Mouse (Mus musculus): Measurements from ENCODE around the gene Fyb2. TPM values are rescaled to one million over a fixed set of nuclear protein-coding genes. Genes with fewer than 3 reads are reported as not detected.
"Not testable (repeated sequence)": the region's sequence is repeated elsewhere in the genome, so short reads cannot be mapped to it uniquely, and the experiment has no call there.

The Fyb2 gene
- polyA plus RNA-seq, 1 experiment from 2014 or later: 0.20 TPM

GRCm38 (mm10) chr4:104988709-104989108, 75.5 kb downstream of the Fyb2 start:
- DNase-seq (ENCODE audit: low spot score) (no peak), ATAC-seq (ENCODE audit: low FRiP score) (no peak)
- H3K9ac ChIP-seq (ENCODE audit: low read depth, low read length): no peak overlapping the region
- no peak overlapping the region for H3K4me3 ChIP-seq (ENCODE audit: low read depth, low read length)
- no peaks in the 10 kb centered on the region for H3K4me1 ChIP-seq (replicated peaks; ENCODE audit: control insufficient read depth, insufficient read depth, low read length)
- H3K27ac ChIP-seq (ENCODE audit: low read depth, low read length): no peak overlapping the region
- WGBS: 92% methylated on average over 7 of the region's 7 CpGs
- no peaks in the 10 kb centered on the region for H3K9me3 ChIP-seq (ENCODE audit: control insufficient read depth, low read length)
- H3K4me2 ChIP-seq (replicated peaks; ENCODE audit: low read depth, low read length): no peak overlapping the region
- H3K27me3 ChIP-seq (ENCODE audit: control insufficient read depth, insufficient read depth, low read length): no peaks in the 10 kb centered on the region
- H3K36me3 ChIP-seq (ENCODE audit: control insufficient read depth, insufficient read depth, low read length): no peaks in the 10 kb centered on the region

GRCm38 (mm10) chr4:104990016-104990415, 76.8 kb downstream of the Fyb2 start:
- WGBS: 88% methylated on average over 6 of the region's 6 CpGs
- Histone ChIP-seq H3K27me3 (ENCODE audit: control insufficient read depth, insufficient read depth, low read length) (no peaks in the 10 kb centered on the region), H3K4me1 (replicated peaks; ENCODE audit: control insufficient read depth, insufficient read depth, low read length) (no peaks in the 10 kb centered on the region), H3K4me3 (ENCODE audit: low read depth, low read length) (no peak overlapping the region), H3K9me3 (ENCODE audit: control insufficient read depth, low read length) (no peaks in the 10 kb centered on the region), H3K4me2 (replicated peaks; ENCODE audit: low read depth, low read length) (no peak overlapping the region), H3K9ac (ENCODE audit: low read depth, low read length) (no peak overlapping the region), H3K27ac (ENCODE audit: low read depth, low read length) (no peak overlapping the region), H3K36me3 (ENCODE audit: control insufficient read depth, insufficient read depth, low read length) (no peaks in the 10 kb centered on the region)
- DNase-seq (ENCODE audit: low spot score): no peak
- no peak for ATAC-seq (ENCODE audit: low FRiP score)

GRCm38 (mm10) chr4:104990686-104991085, 77.4 kb downstream of the Fyb2 start:
- no peak overlapping the region for H3K27ac ChIP-seq (ENCODE audit: low read depth, low read length)
- 82% methylated on average over 3 of the region's 3 CpGs for WGBS
- ATAC-seq (ENCODE audit: low FRiP score) (no peak), DNase-seq (ENCODE audit: low spot score) (no peak)
- H3K9me3 ChIP-seq (ENCODE audit: control insufficient read depth, low read length): no peaks in the 10 kb centered on the region
- H3K9ac ChIP-seq (ENCODE audit: low read depth, low read length): no peak overlapping the region
- no peaks in the 10 kb centered on the region for H3K36me3 ChIP-seq (ENCODE audit: control insufficient read depth, insufficient read depth, low read length)
- no peaks in the 10 kb centered on the region for H3K27me3 ChIP-seq (ENCODE audit: control insufficient read depth, insufficient read depth, low read length)
- H3K4me1 ChIP-seq (replicated peaks; ENCODE audit: control insufficient read depth, insufficient read depth, low read length): no peaks in the 10 kb centered on the region
- H3K4me3 ChIP-seq (ENCODE audit: low read depth, low read length): no peak overlapping the region
- H3K4me2 ChIP-seq (replicated peaks; ENCODE audit: low read depth, low read length): no peak overlapping the region

- no peak overlapping the region for H3K4me3 ChIP-seq (ENCODE audit: low read depth, low read length)
- no peaks in the 10 kb centered on the region for H3K36me3 ChIP-seq (ENCODE audit: control insufficient read depth, insufficient read depth, low read length)
- no peak overlapping the region for H3K4me2 ChIP-seq (replicated peaks; ENCODE audit: low read depth, low read length)
- H3K4me1 ChIP-seq (replicated peaks; ENCODE audit: control insufficient read depth, insufficient read depth, low read length): no peaks in the 10 kb centered on the region
- DNase-seq (ENCODE audit: low spot score): no peak
- 83% methylated on average over 3 of the region's 3 CpGs for WGBS
- no peak overlapping the region for H3K27ac ChIP-seq (ENCODE audit: low read depth, low read length)
- H3K27me3 ChIP-seq (ENCODE audit: control insufficient read depth, insufficient read depth, low read length): no peaks in the 10 kb centered on the region
- no peaks in the 10 kb centered on the region for H3K9me3 ChIP-seq (ENCODE audit: control insufficient read depth, low read length)
- no peak for ATAC-seq (ENCODE audit: low FRiP score)
- no peak overlapping the region for H3K9ac ChIP-seq (ENCODE audit: low read depth, low read length)
Observed at GRCm38 (mm10) chr4:104992271-104992670, 79.0 kb downstream of the Fyb2 start.

- ATAC-seq (ENCODE audit: low FRiP score): no peak
- no peak overlapping the region for H3K27ac ChIP-seq (ENCODE audit: low read depth, low read length)
- DNase-seq (ENCODE audit: low spot score): no peak
- H3K4me1 ChIP-seq (replicated peaks; ENCODE audit: control insufficient read depth, insufficient read depth, low read length): no peaks in the 10 kb centered on the region
- WGBS: 95% methylated on average over 10 of the region's 10 CpGs
- no peaks in the 10 kb centered on the region for H3K36me3 ChIP-seq (ENCODE audit: control insufficient read depth, insufficient read depth, low read length)
- no peaks in the 10 kb centered on the region for H3K9me3 ChIP-seq (ENCODE audit: control insufficient read depth, low read length)
- H3K9ac ChIP-seq (ENCODE audit: low read depth, low read length): no peak overlapping the region
- no peak overlapping the region for H3K4me3 ChIP-seq (ENCODE audit: low read depth, low read length)
- H3K27me3 ChIP-seq (ENCODE audit: control insufficient read depth, insufficient read depth, low read length): no peaks in the 10 kb centered on the region
- no peak overlapping the region for H3K4me2 ChIP-seq (replicated peaks; ENCODE audit: low read depth, low read length)
Observed at GRCm38 (mm10) chr4:104993140-104993874, 80.1 kb downstream of the Fyb2 start.

- no peaks in the 10 kb centered on the region for H3K4me1 ChIP-seq (replicated peaks; ENCODE audit: control insufficient read depth, insufficient read depth, low read length)
- ATAC-seq (ENCODE audit: low FRiP score) (no peak), DNase-seq (ENCODE audit: low spot score) (no peak)
- H3K9ac ChIP-seq (ENCODE audit: low read depth, low read length): no peak overlapping the region
- no peaks in the 10 kb centered on the region for H3K27me3 ChIP-seq (ENCODE audit: control insufficient read depth, insufficient read depth, low read length)
- 79% methylated on average over 5 of the region's 5 CpGs for WGBS
- H3K9me3 ChIP-seq (ENCODE audit: control insufficient read depth, low read length): no peaks in the 10 kb centered on the region
- H3K4me3 ChIP-seq (ENCODE audit: low read depth, low read length): no peak overlapping the region
- no peak overlapping the region for H3K27ac ChIP-seq (ENCODE audit: low read depth, low read length)
- no peak overlapping the region for H3K4me2 ChIP-seq (replicated peaks; ENCODE audit: low read depth, low read length)
- no peaks in the 10 kb centered on the region for H3K36me3 ChIP-seq (ENCODE audit: control insufficient read depth, insufficient read depth, low read length)
Observed at GRCm38 (mm10) chr4:104999702-105000101, 86.4 kb downstream of the Fyb2 start.

GRCm38 (mm10) chr4:105001736-105002135, 88.5 kb downstream of the Fyb2 start:
- Histone ChIP-seq H3K36me3 (ENCODE audit: control insufficient read depth, insufficient read depth, low read length) (no peaks in the 10 kb centered on the region), H3K9me3 (ENCODE audit: control insufficient read depth, low read length) (no peaks in the 10 kb centered on the region), H3K27me3 (ENCODE audit: control insufficient read depth, insufficient read depth, low read length) (no peaks in the 10 kb centered on the region), H3K4me1 (replicated peaks; ENCODE audit: control insufficient read depth, insufficient read depth, low read length) (no peaks in the 10 kb centered on the region), H3K9ac (ENCODE audit: low read depth, low read length) (no peak overlapping the region), H3K4me2 (replicated peaks; ENCODE audit: low read depth, low read length) (no peak overlapping the region), H3K4me3 (ENCODE audit: low read depth, low read length) (no peak overlapping the region), H3K27ac (ENCODE audit: low read depth, low read length) (no peak overlapping the region)
- no peak for ATAC-seq (ENCODE audit: low FRiP score)
- WGBS: 63% methylated on average over 1 of the region's 1 CpGs
- DNase-seq (ENCODE audit: low spot score): no peak

GRCm38 (mm10) chr4:105004135-105004534, 90.9 kb downstream of the Fyb2 start:
- Histone ChIP-seq H3K9me3 (ENCODE audit: control insufficient read depth, low read length) (no peaks in the 10 kb centered on the region), H3K27me3 (ENCODE audit: control insufficient read depth, insufficient read depth, low read length) (no peaks in the 10 kb centered on the region), H3K4me1 (replicated peaks; ENCODE audit: control insufficient read depth, insufficient read depth, low read length) (no peaks in the 10 kb centered on the region), H3K9ac (ENCODE audit: low read depth, low read length) (no peak overlapping the region), H3K4me2 (replicated peaks; ENCODE audit: low read depth, low read length) (no peak overlapping the region), H3K36me3 (ENCODE audit: control insufficient read depth, insufficient read depth, low read length) (no peaks in the 10 kb centered on the region), H3K27ac (ENCODE audit: low read depth, low read length) (no peak overlapping the region), H3K4me3 (ENCODE audit: low read depth, low read length) (no peak overlapping the region)
- ATAC-seq (ENCODE audit: low FRiP score): no peak
- whole genome bisulfite sequencing: 87% methylated on average over 8 of the region's 8 CpGs
- DNase-seq (ENCODE audit: low spot score): no peak

- not testable (repeated sequence) for H3K9ac ChIP-seq (ENCODE audit: low read depth, low read length); H3K27me3 ChIP-seq (ENCODE audit: control insufficient read depth, insufficient read depth, low read length); ATAC-seq (ENCODE audit: low FRiP score); H3K4me1 ChIP-seq (replicated peaks; ENCODE audit: control insufficient read depth, insufficient read depth, low read length); H3K9me3 ChIP-seq (ENCODE audit: control insufficient read depth, low read length); H3K27ac ChIP-seq (ENCODE audit: low read depth, low read length); DNase-seq (ENCODE audit: low spot score); H3K4me3 ChIP-seq (ENCODE audit: low read depth, low read length); H3K4me2 ChIP-seq (replicated peaks; ENCODE audit: low read depth, low read length); H3K36me3 ChIP-seq (ENCODE audit: control insufficient read depth, insufficient read depth, low read length)
- WGBS: 90% methylated on average over 12 of the region's 12 CpGs
Observed at GRCm38 (mm10) chr4:105004649-105005048, 91.4 kb downstream of the Fyb2 start.

All from hindbrain, embryonic 11.5 days (tissue).